Mouse (Mus musculus) B cell, adult 2 months (primary cell): Measurements from ENCODE around the gene Abl1.

Experiments used
- DNase-seq, 2 experiments: peaks; one replicate each; pipeline ENCODE4 v3.0.0; 2022

Abl1 gene

DNA sequence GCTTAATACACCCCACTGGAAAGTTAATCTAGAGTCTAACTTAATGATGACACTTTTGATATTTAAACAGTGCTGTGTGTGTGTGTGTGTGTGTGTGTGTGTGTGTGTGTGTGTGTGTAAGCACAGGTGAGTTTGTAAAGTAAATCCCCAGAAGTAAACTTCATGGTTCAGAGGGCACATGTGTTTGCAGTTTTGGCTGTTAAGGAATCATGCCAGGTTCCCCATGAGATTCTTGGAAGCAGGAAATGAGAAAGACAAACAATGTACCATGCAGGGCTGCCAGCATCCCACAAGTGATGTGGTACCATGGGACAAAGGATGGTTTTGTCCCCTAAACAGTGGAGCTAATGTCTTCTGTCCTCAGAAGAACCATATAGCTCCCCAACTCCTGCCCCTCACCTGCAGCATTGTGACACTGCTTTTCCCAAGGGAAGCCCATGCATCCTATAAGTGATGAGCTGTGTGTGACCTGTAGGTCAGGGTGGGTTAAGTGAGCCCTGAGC is 57.6 kb downstream of the Abl1 start:
- no peak for DNase-seq

DNA sequence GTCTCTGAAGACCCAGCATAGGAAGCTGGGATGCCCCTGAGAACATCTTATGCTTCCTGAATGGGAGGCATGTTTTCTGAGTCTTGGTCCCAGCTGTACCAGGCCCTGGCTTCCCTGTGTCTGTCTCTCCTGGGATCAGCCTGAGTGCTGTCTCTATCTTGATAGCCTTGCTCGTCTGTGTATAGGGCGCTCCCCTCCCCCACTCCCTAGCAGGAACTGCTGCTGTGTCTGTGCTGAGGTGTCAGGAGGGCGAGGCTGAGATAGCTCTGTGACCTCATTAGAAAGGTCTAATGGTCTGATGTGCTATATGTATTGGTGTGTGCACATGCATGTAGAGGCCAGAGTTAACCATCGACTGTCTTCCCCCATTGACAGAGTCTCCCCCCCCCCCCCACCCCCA is 58.7 kb downstream of the Abl1 start:
- DNase-seq = no peak

- no peak for DNase-seq
Observed at GRCm38 (mm10) chr2:31749046-31749709, 61.0 kb downstream of the Abl1 start.

- DNase-seq = no peak
Observed at GRCm38 (mm10) chr2:31750133-31750532, 62.0 kb downstream of the Abl1 start.

DNA sequence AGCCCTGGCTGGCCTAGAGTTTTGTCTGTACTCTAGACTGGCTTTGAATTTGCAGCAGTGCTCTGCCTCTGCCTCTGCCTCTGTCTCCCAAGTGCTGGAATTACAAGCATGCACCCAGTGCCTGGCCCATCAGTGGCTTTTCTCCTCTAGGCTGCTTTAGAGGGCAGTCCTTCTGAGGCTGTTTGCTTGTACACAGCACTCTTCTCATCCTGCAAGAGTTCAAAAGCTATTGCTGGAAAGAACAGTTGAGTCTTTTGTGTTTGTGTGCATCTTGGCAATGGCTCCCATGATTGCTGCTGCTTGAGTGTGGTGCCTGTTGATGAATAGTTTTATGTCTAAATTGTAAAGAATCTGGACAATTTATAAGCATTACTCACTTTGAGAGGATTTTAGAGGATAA is 69.3 kb downstream of the Abl1 start:
- no peak for DNase-seq

- no peak for DNase-seq
Observed at GRCm38 (mm10) chr2:31758966-31759365, 70.8 kb downstream of the Abl1 start.

DNA sequence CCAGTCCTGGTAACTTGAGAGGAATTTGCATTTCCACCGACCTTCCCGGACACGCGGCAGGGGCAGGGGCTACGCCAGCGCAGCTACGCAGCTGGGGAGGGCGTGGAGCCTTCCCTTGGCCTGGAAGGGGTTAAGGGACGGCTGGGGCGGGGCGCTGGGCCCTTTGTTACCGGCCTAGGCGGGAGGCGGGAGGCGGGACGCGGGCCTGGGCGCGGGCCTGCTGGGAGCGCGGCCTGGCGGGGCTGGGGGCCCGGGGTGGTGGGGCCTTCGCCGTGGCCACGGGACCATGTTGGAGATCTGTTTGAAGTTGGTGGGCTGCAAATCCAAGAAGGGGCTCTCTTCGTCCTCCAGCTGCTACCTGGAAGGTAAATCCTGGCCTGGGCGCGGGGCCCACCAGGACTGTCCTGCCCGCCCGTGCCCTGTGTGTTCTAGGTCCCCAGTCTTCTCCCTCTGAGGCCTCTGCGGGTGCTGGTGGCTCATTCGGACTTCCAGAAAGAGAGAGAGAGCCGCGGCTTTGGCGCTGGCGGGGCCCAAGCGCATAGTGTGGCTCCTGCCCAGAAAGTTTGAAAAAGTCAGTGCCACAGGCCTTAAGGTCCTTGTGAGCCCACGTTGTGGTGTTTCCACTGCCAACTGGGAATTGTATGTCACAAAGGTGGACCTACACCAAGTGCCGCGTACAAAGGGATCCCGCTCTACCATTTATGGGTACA is 71.7 kb downstream of the Abl1 start:
- DNase-seq = peak; percentile 75 to 77

- peak in 1 of 2 experiments; percentile 7 for DNase-seq
Observed at GRCm38 (mm10) chr2:31760486-31760885, 72.3 kb downstream of the Abl1 start.

DNA sequence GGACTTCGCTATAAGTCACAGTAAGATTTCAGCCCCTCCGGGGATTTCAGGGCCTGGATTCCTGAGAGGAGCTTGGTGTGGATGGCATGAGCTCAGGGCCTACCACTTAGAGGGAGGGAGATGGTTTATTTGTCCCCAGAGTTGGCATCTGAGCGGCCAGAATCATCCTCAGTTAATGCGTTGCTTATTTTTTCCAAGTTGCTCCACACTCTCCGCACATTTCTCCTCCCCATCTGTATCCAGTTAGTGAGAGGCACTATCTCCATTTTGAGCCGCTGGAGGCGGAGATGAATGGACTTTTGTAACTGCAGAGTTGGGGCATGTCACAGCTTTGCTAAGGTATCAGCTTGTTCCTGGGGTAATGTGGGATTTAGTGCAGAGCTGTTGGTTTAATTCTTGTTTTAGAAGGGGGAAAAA is 72.9 kb downstream of the Abl1 start:
- DNase-seq = no peak

DNA sequence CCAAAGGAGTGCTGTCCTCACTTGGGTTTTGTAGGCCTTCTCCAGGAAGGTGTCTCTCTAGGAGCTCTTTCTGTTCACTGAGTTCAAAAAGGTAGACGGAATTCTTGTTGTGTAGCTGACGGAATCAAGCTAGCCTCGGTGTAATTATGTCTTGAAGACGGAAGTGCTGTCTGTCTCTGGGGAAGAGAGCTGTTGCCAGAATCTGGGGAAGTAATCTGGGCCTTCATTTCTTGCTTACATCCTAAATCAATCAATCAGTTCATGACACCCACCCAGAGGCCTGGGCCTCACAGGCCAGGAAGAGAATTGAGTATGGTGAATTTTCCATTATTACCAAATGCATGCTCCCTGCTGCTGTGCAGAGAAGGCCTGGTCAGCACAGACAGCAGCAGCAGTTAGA is 73.4 kb downstream of the Abl1 start:
- DNase-seq = peak; percentile 25 to 26

DNA sequence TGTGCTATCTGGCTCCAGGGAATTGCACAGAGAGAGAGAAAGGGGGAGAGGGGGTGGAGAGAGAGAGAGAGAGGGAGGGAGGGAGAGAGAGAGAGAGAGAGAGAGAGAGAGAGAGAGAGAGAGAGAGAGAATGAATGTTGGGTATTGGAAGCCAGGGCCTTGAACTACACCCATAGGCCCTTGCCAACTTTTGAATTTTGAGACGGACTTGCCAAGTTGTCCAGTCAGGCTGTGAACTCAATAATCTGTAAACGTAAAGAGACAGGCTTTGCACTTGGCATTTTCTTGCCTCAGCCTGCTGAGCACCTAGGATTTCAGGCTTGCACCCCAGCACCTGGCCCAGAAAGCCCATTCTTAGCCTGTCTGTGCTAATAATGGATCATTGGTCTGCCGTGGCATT is 74.0 kb downstream of the Abl1 start:
- DNase-seq = no peak

DNA sequence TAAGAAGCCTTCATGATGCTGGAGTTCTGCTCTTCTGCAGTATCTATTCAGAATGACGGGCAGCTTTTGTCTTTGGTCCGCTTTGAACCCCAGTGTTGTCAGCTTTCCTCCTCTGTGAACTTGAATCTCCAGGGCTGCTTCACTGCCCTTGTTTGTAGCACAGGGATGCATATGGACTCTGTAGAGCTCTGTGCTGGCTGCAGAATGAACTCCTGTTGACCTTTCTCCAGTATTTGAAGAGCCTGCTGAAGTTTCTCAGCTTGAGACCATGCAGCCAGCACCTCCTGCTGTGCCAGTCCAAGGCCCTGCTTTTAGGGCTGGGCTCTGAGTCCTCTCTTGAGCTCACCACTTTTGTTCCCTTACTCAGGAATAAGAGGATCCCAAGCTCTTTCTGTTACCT is 74.7 kb downstream of the Abl1 start:
- DNase-seq = no peak

GRCm38 (mm10) chr2:31763271-31763670 is 75.1 kb downstream of the Abl1 start:
- peak; percentile 14 to 21 for DNase-seq

DNA sequence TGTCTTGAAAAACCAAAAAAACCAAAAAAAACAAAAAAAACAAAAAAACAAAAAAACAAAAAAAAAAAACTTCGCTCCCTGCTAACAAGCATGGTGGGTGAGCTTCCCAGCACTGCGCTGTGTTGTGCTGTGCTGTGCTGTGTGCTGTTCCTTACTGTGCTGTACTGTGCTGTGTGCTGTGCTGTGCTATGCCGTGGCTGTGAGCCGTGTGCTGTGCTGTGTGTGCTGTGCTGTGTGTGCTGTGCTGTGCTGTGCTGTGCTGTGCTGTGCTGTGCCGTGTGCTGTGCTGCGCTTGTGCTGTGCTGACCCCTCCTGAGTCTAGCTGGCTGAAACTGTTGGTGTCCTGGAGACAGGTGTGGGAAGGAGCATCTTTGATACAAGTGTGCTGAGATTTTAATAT is 78.9 kb downstream of the Abl1 start:
- DNase-seq = no peak

GRCm38 (mm10) chr2:31767815-31768214 is 79.6 kb downstream of the Abl1 start:
- no peak for DNase-seq

DNA sequence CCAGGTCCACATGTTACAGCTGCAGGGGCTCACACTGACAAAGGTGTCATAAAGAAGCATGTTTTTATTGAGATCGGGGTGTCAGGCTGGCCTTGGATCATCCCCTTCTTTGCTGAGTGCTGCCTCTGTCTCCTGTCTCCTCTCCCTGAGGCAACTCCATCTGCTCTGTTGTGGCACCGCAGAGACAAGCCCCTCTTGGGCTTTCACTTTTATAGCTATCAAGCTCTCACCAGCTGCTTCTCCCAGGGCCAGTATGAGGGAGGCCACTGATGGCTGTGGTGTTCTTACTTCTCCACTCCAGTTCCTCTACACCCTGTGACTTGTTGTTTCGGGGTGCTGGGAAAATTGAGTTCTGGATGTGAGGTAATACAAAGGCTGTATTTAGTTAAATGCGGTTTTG is 80.9 kb downstream of the Abl1 start:
- DNase-seq = no peak

DNA sequence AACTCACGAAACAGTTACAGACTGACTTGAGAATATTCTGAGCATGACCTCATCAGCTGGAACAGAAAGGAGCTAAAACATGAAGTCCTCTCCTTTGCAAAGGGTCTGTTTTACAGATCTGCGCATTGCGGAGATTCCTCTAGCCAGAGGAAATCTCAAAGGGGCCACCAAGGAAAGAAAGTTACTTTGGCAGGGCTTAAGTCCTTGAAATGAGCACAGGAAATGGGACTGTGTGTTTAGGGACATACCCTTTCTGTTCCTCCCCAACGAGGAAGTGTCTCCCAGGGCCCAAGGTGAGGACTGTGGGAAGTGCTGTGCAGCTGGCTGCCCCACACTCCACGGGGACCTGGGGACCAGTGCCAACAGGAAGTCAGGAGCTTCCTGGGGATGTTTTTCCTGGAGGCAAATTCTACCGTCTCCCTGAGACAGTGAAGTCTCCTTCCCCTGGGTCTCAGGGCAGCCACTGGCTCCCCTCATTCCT is 81.5 kb downstream of the Abl1 start:
- DNase-seq = no peak

DNA sequence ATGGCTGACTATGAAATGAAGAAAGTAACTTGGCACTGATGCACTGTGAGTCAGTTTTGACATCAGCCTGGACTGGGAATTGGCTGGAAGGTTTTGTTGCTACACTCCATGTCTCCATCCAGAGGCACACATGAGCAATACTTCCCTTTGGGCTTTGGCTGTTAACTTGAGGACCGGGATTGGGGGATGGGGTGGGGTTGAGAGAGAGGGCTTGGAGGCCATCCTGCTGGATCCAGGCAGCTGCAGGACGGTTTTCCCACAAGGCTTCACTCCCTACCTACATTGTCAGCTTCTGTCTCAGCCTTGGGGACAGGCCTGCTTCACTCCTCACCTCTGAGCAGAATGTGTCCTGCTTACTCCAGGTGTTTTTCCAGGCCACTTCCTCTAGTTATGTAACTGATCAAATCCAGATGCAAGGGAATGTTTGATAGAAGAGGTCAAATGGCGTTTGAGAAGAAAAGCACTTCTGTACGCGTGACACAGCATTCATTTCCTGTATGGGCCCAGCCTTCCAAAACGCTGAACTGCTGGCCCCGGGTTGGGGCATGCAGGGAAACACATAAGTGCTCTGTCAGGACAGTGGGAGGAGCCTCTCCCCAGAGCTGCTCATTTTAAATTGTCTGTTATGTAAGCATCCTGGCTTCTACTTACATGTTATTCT is 82.7 kb downstream of the Abl1 start:
- DNase-seq = peak; percentile 42 to 54

GRCm38 (mm10) chr2:31776479-31776878 is 88.3 kb downstream of the Abl1 start:
- no peak for DNase-seq

DNA sequence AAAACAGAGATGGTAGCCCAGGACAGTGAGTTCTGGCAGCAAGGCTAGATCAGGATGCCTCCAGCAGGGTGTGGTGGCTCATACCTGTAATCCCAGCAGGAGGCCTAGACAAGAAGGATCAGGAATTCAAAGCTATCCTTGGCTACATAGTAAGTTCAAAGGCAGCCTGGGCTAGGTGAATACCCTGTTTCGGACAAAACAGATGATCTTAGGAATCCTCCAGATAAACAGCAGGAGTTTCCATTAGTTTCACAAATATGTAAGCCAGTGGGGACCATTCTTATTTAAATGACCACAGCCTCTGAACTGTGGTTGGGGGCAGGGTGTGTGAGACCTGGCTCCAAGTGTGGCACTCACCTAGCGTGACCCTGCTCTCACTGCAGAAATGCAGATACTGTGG is 91.1 kb downstream of the Abl1 start:
- DNase-seq = no peak

DNA sequence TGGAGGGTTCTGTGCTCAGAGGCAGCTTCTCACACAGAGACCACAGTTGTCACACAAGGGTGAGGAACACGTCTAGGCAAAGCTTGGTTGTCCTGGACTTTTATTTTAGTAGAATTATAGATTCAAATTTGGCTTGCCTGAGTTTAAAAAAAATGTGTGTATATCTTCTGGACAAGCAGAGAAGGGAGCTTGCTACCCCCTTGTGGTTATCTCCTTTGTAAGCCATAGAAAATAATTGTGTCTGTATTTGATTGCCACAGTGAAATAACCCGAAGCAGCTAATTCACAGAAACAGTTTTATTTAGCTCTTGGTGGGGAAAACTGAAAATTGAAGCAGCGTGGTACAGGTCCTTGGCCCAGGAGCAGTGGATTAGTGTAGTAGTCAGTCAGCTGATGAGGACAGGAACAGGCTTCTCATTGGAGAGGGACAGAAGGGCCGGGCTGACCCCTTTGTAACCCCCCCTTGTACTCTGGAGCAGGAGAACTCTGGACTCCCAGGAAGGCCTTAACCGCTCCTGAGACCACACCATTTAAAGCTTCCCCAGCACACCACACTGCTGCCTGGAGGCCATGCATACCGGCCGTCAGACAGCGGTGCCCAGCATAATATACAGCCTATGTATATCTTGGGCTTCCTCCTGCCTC is 94.9 kb downstream of the Abl1 start:
- no peak for DNase-seq

- DNase-seq = peak; percentile 79 to 83
Observed at GRCm38 (mm10) chr2:31785074-31785473, 96.9 kb downstream of the Abl1 start.

DNA sequence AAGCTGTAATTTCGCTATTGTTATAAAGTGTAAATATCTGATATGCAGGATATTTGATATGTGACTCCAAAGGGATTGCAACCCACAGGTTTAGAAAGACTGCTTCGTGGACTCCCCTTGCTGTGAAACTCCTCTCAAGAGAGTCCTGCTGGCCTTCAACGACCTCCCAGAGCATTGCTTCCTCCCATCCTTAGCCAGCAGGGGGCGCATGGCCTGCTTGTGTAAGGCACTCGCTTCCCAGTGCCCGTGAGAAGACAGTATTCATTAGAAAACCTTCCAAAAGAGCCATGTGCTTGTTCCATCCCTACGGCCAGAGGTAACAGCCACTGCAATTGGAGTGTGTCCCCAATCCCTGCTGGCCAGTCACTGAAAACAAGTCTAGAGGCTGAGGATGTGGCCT is 98.9 kb downstream of the Abl1 start:
- DNase-seq = peak; percentile 86 to 87
